Mouse (Mus musculus) c-Kit-positive CD71-positive TER-119-negative erythroid progenitor cells, embryonic 14.5 days (primary cell): ENCODE measurements around the gene Specc1.

Experiments
- DNase-seq: peaks from one replicate; pipeline ENCODE4 v3.0.0-alpha.2; 2013; ENCODE audit warnings: low read depth

Specc1 gene

GRCm38 (mm10) chr11:62103380-62103911 lies 146.9 kb downstream of the Specc1 start:
- no peak for DNase-seq

DNA sequence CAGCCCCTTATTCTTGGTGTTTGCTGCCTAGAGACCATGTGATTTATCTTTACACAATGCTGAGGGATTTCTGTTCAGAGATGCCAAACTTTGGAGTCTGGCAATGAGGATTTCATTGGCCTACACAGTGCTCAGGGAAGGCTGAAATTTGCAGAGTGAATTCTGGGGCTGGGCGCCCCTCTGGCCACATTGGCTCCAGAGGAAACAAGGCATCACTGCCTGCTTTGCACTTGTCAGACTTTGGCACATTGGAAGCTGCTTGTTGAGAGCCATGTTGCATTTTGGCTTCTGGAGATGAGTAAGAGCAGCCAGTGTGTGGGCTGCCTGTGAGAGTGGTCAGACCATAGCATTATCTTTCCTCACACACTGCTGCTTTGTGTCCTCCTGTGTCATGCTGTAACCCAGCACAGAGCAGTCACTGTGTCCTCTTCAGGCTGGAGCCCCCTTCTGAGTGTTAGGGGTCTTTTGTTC lies 149.9 kb downstream of the Specc1 start:
- no peak for DNase-seq

GRCm38 (mm10) chr11:62107272-62107836 lies 150.8 kb downstream of the Specc1 start:
- no peak for DNase-seq

DNA sequence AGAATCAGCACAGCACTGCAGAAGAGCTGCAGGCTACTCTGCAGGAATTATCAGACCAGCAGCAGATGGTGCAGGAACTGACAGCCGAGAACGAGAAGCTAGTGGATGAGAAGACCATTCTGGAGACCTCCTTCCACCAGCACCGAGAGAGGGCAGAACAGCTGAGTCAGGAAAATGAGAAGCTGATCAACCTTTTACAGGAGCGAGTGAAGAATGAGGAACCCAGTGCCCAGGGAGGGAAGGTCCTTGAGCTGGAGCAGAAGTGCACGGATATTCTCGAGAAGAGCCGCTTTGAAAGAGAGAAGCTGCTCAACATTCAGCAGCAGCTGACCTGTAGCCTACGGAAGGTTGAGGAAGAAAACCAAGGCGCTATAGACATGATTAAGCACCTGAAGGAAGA lies 162.0 kb downstream of the Specc1 start:
- no peak for DNase-seq

DNA sequence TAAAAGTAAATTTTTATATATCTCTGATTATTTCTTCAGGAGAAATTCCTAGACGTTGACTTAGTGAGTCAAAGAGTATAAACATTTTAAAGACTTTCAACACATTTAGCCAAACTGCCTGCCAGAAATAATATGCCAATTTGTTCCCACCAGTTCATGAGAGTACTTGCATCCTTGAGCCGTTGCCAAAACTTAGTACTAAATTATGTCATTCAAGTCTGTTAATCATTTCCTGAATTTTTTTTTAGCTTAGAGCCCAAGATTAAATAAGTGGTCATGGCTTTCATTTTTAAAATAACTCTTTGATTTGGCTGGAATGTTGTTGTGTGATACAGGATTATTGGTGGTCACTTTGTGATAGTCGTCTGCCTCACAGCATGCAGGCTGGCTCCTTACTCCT lies 163.3 kb downstream of the Specc1 start:
- DNase-seq = no peak

GRCm38 (mm10) chr11:62121365-62121764 lies 164.8 kb downstream of the Specc1 start:
- DNase-seq = no peak

DNA sequence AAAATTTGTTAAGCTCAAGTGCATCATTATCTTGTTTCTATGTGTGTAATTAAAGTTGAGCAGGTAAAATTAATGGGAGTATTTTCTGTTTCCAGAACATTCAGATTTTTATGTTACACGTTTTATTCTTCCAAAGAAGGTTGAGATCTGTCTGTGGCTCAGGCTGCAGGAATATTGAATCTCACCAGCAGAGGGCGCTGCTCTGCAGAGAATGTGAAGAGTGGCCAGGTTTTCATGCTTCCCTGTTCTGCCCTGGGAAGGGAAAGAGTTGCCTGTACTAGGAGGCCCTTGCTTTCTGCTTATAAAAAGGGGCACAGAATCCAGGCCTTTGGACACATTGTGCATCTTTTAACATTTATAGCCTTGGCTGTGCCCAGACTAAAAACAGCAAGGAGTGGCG lies 171.1 kb downstream of the Specc1 start:
- DNase-seq = peak; percentile 73

DNA sequence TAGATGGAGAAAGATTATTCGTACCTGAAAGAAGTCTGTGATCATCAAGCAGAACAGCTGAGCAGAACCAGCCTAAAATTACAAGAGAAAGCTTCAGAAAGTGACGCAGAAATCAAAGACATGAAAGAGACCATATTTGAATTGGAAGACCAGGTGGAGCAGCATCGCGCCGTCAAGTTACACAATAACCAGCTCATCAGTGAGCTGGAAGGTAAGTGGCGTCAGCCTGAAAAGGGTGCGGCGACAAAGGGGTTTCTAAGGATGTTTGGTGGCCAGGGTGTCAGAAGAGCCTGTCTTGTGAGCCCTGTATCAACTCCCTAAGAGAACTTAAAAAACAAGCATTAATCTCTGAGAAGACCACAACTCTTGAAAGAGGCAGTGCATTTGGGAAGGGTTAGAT lies 171.6 kb downstream of the Specc1 start:
- no peak for DNase-seq

DNA sequence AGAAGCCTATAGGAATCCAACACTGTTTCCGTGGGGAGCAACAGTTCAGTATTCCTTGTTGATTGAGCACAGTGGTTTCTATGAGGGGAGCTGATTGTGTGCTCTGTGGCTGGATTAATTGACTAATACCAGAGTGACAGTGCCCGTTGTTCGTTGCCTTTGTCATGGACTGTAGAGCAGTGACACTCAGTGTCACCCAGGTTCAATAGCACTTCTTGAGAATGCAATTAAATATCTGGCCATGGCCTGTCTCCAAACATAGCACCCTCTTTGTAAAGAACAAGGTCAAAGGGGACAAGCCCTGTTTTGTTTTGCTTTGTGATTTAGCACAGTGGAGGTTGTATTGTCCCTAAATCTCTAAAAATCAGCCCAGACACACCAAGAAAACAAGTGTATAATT lies 173.6 kb downstream of the Specc1 start:
- DNase-seq = no peak

DNA sequence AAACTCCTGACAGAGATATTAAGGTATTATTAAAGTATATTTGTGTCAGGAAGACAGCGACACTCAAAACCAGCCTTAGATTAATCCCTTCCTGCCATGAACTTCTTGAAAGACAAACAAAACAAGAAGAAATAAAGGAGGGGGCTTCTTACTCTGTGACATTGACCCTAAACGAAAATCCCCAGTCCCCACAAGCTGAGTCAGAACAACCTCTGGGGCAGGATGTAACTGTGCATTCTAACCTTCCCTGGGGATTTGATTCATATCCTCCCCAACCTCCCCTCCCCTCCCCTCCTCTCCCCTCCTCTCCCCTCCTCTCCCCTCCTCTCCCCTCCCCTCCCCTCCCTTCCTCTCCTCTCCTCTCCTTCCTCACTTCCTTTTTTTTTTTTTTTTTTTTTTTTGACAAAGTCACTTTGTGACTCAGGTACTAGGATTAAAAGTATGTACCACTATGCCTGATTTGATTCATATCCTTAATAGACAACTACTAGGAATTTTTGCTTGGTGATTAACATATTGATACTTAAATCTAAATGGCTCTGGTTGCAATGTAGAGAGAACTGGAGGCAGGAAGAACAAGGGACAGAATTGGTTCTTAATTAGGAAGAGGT lies 174.2 kb downstream of the Specc1 start:
- DNase-seq = no peak

DNA sequence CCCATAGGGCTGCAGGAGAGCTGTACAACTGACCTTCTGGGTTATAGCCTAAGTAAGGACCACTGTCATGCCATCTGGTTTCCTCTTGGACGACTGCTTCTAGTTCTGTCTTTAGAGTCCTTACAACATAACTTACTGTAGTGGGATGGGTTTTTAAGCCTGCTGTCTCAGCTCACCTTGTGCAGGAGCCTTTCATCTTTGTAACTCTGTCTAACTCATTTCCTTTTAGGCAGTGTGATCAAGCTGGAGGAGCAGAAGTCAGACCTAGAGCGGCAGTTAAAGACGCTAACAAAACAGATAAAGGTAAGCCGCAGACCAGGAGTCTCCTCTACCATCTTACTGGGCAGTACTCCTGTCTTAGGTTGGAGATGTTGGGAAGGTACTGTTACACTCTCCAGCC lies 175.0 kb downstream of the Specc1 start:
- no peak for DNase-seq

GRCm38 (mm10) chr11:62134191-62134590 lies 177.6 kb downstream of the Specc1 start:
- DNase-seq = no peak

DNA sequence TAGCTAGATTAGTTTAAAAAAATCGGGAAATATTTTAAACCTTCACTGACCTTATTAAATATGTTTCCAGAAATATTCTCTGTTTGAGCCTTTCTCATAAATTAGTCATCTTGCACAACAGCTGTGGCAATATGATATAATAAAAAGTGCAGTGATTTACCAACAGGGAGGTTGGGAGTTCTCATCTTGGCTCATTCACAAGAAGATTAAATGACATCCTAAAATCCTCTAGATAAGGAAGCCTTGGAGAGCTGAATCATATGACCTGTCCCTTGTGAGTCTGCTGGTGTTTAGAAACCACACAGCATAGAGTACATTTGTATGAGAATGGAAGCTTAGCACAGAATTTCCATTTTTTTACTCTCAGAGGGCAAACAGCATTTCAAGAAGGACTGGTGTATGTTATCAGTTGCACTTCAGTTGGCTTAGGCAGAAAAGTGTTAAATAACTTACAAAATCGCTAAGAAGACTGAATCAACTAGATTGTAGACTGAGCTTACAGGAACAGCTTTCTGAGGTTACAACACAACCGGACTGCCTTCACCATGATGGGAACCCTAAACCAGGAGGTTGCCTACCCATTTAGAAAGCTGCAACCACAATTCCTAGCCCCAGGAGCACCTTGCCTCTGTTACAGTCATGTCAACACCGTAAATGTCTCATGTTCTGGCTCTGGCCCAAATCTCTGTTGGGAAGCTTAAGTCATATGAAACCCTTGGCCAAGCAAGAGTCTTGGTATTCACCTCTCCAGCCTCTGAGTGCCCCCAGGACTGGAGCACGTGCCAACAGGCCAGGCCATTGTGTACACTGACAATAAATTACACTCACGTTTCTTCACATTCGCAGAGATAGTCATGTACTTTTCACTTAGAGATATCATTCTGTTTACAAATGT lies 188.9 kb downstream of the Specc1 start:
- no peak for DNase-seq

DNA sequence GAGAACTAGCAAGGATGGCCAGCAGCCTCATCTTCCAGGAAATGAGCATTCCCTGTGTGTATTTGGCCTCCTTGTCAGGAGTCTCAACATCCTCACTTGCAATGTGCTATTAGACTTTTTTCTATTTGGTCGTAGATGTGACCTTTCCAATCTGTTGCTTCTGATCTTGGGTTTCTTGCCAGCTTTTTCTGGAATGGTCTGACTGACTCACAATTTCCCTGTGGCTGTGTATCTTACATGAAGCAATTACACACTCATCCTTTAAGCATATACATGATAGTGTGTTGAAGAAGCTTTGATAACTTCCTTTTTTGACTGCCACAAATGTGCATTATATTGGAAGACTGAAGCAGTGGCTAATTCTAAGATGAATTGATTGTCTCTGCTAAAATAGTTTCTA lies 190.1 kb downstream of the Specc1 start:
- DNase-seq = no peak

- no peak for DNase-seq
These were observed 191.5 kb downstream of the Specc1 start for GRCm38 (mm10) chr11:62148026-62148425.

DNA sequence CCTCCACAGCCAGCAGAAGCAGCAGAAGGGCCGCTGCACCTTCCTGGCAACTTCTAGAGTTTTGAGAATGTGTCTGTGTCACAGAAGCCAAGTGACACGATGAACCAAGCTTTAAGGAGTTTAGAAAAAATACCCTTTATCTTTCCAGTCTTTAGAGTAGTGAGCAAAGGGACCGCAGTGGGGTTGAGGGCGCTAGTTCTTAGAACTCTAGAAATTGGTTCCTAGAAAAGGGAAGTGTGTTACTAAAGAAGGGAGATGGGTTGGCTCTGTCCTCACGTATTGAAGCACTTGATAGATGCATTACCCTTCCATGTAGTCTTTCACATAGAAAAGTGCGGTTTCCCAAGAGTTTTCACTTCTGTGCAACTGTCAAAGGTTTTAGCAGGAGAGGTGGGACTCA lies 191.9 kb downstream of the Specc1 start:
- DNase-seq = peak; percentile 55

DNA sequence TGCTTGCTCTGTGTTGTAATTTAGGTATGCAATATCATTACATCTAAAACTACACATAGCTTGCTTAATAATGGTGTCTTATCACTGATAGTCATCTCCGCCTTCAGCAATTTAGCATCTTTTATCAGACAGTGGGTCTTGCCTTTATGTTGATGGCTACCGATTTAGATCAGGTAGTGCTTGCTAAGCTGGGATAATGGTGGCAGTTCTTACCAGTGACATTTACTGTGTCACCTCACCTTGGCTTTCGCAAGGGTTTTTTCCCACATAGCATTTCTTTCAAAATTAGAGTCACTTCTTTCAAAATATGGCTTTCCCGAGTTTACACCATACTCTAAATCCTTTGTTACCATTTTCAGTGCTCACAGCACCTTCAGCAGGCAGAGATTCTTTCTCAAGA lies 196.5 kb downstream of the Specc1 start:
- no peak for DNase-seq

GRCm38 (mm10) chr11:62159803-62160202 lies 203.2 kb downstream of the Specc1 start:
- peak; percentile 34 for DNase-seq

- no peak for DNase-seq
These were observed 204.9 kb downstream of the Specc1 start for GRCm38 (mm10) chr11:62161450-62161849.

GRCm38 (mm10) chr11:62164357-62164756 lies 207.8 kb downstream of the Specc1 start:
- peak; percentile 71 for DNase-seq

GRCm38 (mm10) chr11:62166503-62166902 lies 209.9 kb downstream of the Specc1 start:
- DNase-seq = no peak

DNA sequence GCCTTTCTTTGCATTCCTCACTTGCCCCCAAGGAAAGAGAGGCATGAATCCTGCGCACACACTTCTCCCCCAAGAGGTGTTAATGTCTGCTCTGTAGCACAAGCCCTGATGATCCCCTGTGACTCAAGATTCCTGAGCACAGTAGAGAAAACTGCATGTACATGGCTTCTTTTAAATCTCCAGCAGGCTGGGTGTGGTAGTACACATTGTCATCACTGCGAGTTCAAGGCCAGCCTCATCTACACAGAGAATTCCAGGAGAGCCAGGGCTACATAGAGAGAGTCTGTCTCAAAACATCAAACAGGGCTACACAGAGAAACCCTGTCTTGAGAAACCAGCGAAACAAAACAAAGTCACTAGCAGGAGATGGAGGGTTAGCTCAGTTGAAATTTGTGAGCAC lies 211.6 kb downstream of the Specc1 start:
- DNase-seq = no peak
